Mouse (Mus musculus): Measurements from ENCODE around the gene Gm28870.
"Not testable (repeated sequence)": the region's sequence is repeated elsewhere in the genome, so short reads cannot be mapped to it uniquely, and the experiment has no call there.

Gm28870 gene

GRCm38 (mm10) chrY:50096976-50097375, at the start of gene Gm28870:
Gm28870 (plus strand) TSS chrY:50097276.
- DNase-seq, result not testable (repeated sequence)

Measured in right cerebral cortex, adult 18-20 months (tissue).